Mouse (Mus musculus) limb, embryonic 12.5 days (tissue): ENCODE results near the gene Akt1. TPM values are rescaled to one million over a fixed set of nuclear protein-coding genes. Genes with fewer than 3 reads are reported as not detected.
A peak's percentile ranks its signal among the peaks of the same experiment; 100 is the strongest.

Source experiments
- ATAC-seq: fragments of 200-750 bp; cut with Nextera tagmentation; 2 replicates; pipeline ENCODE4 v1.8.0; 2017; ENCODE audit warnings: low read depth, moderate TSS enrichment; ENCODE audit not compliant: insufficient number of reproducible peaks, insufficient read depth, low FRiP score, low TSS enrichment
- H3K27ac ChIP-seq: fragments of 300-500 bp; sonication (generic); 2 replicates; pipeline ENCODE4 v1.5.1; 2016; ENCODE audit warnings: mild to moderate bottlenecking, moderate library complexity
- H3K27me3 ChIP-seq: fragments of 300-500 bp; sonication (generic); 2 replicates; pipeline ENCODE4 v1.6.1; 2016; ENCODE audit warnings: mild to moderate bottlenecking, moderate library complexity
- H3K36me3 ChIP-seq: fragments of 300-500 bp; sonication (generic); 2 replicates; pipeline ENCODE4 v1.6.1; 2016; ENCODE audit warnings: mild to moderate bottlenecking, moderate library complexity
- H3K4me1 ChIP-seq: fragments of 300-500 bp; sonication (generic); replicated peaks from 2 replicates; pipeline ENCODE4 v1.6.1; 2016
- H3K4me2 ChIP-seq: fragments of 300-500 bp; sonication (generic); 2 replicates; pipeline ENCODE4 v1.6.1; 2016; ENCODE audit warnings: mild to moderate bottlenecking, moderate library complexity
- H3K4me3 ChIP-seq: fragments of 300-500 bp; sonication (generic); replicated peaks from 2 replicates; pipeline ENCODE4 v1.5.1; 2016; ENCODE audit warnings: mild to moderate bottlenecking
- H3K9ac ChIP-seq: fragments of 300-500 bp; sonication (generic); replicated peaks from 2 replicates; pipeline ENCODE4 v1.6.1; 2016; ENCODE audit warnings: mild to moderate bottlenecking, moderate library complexity
- H3K9me3 ChIP-seq: fragments of 300-500 bp; sonication (generic); 2 replicates; pipeline ENCODE4 v1.6.1; 2016; ENCODE audit warnings: mild to moderate bottlenecking, moderate library complexity
- WGBS: fragments of 180-500 bp; shearing (Covaris S2); methylation state at CpG from one replicate; pipeline ENCODE4 v1.1.7; 2016; 5-methylcytosine and 5-hydroxymethylcytosine counted together
- polyA plus RNA-seq: library from polyadenylated mRNA; unstranded; fragments of >200 nt; fragmentation: Nextera tagmentation; extraction: Ambion mirVana; gene quantifications from 2 replicates; pipeline ENCODE4 v1.2.1, GENCODE M21; 2016

Gene Akt1
- polyA plus RNA-seq, 1 experiment from 2014 or later: 156 TPM

DNA sequence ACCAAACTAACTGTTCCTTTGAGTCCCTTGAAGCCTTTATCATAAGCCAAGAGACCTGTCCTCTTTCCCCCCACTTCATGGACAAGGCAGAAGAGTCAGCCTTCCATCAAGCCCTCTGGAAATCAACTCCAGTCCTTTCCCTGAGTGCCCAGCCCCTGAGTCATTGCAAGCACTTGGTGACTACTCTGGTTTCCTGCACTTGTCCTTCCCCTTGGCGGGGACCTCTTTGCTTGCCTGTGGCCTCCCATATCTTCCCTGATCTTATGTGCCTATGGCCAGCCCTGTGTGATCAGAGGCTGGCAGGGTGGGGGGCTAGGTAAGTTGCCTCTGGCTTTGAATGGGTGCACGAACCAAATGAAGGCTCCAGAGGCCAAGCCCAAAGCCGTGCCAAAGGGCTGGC is 52.8 kb downstream of the Akt1 start:
- ATAC-seq: no peak
- Histone ChIP-seq H3K36me3 (no peaks in the 10 kb centered on the region), H3K9me3 (no peaks in the 10 kb centered on the region), H3K4me2 (no peak overlapping the region), H3K9ac (no peak overlapping the region), H3K27ac (no peak overlapping the region), H3K4me3 (no peak overlapping the region), H3K4me1 (peaks cover 41% of the 10 kb centered on the region), H3K27me3 (peaks cover 34% of the 10 kb centered on the region)
- 86% methylated on average over 3 of the region's 3 CpGs for WGBS

DNA sequence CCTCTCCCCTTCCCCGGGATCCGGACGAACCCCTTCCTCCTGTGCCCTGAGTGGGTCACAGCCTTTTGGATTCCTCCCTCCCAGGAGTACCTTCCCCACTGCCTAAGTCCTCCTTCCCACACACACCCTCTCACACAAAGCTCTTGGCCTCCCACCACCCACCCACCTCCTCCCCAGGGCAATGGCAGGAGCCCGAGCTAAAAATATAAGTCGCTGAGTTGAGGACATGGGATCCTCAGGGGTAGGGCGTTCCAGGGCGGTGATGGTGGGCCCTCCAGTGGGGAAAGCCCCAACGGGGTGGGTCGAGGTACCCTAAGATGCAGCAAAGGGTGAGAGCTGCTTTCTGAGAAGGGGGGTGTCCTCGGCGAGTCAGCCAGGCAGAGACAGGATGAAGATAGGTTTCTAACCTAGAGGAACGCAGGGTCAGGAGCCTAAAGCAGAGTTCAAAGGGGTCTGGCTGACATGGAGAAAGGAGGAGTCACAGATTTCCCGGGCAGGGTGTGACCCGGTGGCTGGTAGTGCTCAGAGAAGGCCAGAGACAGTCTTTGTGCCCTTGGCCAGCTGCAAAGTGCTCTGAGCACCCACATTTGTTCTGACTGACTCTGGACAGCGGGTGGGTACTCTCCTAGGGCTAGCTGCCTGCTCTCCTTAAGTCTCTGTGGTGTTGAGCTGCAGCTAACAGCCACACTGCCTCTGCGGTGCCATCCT is 54.2 kb downstream of the Akt1 start:
- peak overlapping the region; percentile 66 for H3K9ac ChIP-seq
- H3K4me2 ChIP-seq: peak overlapping the region; percentile 97
- peak overlapping the region; percentile 54 for H3K4me3 ChIP-seq
- no peak for ATAC-seq
- no peaks in the 10 kb centered on the region for H3K9me3 ChIP-seq
- H3K36me3 ChIP-seq: no peaks in the 10 kb centered on the region
- no peak overlapping the region for H3K27ac ChIP-seq
- H3K4me1 ChIP-seq: peaks cover 41% of the 10 kb centered on the region
- H3K27me3 ChIP-seq: peaks cover 34% of the 10 kb centered on the region
- WGBS: 11% methylated on average over 16 of the region's 16 CpGs

DNA sequence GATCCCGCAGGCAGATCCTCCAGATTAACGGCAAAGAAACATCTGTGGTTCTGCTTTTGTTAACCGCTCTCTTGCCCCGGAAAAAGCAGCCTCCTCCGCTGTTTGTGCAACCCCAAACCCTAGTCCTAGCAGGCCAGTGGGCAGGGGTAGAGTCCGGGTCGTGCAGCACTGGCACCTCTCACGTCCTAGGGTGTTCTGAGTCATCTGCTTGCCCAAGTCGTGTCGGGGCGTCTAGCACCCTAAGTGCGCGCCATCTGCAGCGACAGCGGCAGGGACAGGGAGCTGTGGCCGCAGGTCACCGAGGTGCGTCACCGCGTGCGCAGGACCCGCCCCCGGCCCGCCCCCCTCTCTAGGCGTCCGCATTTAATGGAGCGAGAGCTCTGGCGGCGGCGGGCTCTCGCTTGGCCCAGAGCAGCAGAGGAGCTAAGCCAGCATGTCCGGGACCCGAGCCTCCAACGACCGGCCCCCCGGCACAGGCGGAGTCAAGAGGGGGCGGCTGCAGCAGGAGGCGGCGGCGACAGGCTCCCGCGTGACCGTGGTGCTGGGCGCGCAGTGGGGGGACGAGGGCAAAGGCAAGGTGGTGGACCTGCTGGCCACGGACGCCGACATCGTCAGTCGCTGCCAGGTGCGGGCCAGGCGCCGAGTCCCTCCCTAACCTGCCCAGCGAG is 54.9 kb downstream of the Akt1 start, which contains the start of gene Adssl1:
TSS of gene Adssl1 (plus strand) at position 360 of the 668 bp plus-strand sequence.
- Histone ChIP-seq H3K9me3 (no peaks in the 10 kb centered on the region), H3K27me3 (peaks cover 34% of the 10 kb centered on the region), H3K9ac (peak within 1 kb of the TSS; percentile 66), H3K4me3 (peak within 1 kb of the TSS; percentile 54), H3K27ac (no peak within 1 kb of the TSS), H3K4me2 (peak within 1 kb of the TSS; percentile 97), H3K4me1 (peaks cover 41% of the 10 kb centered on the region), H3K36me3 (no peaks in the 10 kb centered on the region)
- WGBS: under 1% methylated on average over 56 of the region's 56 CpGs
- ATAC-seq: 0 out of 2 replicates have a peak, but pooled peaks have one; percentile 34

DNA sequence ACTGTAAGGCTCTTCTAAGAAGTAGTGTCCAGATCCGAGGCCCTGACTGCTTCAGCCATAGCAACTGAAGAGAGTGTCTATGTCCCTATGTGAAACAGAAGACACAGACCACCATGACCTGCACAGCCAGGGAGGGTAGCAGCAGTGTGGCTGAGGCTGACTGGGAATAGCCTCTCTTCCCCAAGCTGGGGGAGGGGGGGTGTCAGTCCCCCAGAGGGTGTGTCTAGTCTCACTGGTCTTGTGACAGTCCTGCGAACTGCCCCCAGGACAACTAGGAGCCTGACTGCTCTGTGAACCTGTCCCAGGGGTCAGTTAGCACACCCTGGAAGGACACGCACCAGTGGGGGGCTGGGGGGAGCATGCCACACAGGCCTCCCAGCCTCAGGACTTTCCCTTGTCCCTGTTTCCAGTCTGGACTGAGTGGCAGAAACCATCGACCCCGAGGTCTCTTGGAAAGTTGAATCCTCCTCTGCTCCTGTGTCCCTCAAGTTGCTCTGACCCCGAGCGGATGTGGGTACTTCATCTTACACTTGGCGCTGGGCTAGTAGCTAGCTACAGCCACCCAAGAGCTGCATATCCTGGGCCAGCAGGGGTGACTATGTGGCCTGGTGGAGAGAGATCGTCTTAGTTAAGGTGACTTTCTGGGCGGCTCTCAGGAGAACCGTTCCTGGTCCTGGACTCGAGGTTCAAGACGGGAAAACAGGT is 55.6 kb downstream of the Akt1 start:
- H3K9ac ChIP-seq: peak overlapping the region; percentile 66; the same call in 1 of the 2 replicates

DNA sequence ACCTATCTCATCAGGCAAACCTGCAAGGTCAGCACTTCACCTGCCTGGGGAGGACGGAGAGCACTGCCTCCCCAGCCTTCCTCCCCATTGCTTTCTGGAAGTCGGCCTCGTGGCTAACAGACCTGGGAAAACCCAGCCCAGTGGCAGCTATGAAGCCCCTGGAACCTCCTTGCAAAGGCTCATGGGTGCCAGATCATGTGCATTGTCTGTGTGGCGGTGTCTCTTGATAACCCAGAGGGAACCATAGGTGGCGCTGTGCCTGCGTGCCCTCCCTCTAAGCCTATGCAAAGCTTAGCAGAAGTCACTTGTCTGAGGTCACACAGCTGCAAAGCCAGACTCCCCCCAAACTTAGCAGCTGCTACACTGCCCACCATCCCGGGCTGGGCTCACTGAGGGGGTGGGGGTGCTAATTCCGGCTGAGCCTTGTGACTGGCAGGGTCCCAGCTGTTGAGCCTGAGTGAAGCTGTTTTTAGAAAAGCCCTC is 56.7 kb downstream of the Akt1 start:
- H3K9ac ChIP-seq: no peak overlapping the region
- peak; percentile 60 for ATAC-seq
- H3K9me3 ChIP-seq: no peaks in the 10 kb centered on the region
- no peak overlapping the region; the same call in 1 of the 2 replicates for H3K4me2 ChIP-seq
- H3K27ac ChIP-seq: no peak overlapping the region
- no peak overlapping the region for H3K4me3 ChIP-seq
- peaks cover 30% of the 10 kb centered on the region for H3K4me1 ChIP-seq
- 16% methylated on average over 8 of the region's 8 CpGs for WGBS
- H3K27me3 ChIP-seq: peaks cover 34% of the 10 kb centered on the region
- no peaks in the 10 kb centered on the region for H3K36me3 ChIP-seq

More for the DNA sequence above, 55.6 kb downstream of the Akt1 start:
- H3K9me3 ChIP-seq: no peaks in the 10 kb centered on the region
- peaks cover 39% of the 10 kb centered on the region for H3K4me1 ChIP-seq
- WGBS: 21% methylated on average over 13 of the region's 13 CpGs
- no peaks in the 10 kb centered on the region for H3K36me3 ChIP-seq
- peak overlapping the region; percentile 54 for H3K4me3 ChIP-seq
- no peak for ATAC-seq
- H3K27me3 ChIP-seq: peaks cover 34% of the 10 kb centered on the region
- peak overlapping the region; percentile 97 for H3K4me2 ChIP-seq
- H3K27ac ChIP-seq: no peak overlapping the region

DNA sequence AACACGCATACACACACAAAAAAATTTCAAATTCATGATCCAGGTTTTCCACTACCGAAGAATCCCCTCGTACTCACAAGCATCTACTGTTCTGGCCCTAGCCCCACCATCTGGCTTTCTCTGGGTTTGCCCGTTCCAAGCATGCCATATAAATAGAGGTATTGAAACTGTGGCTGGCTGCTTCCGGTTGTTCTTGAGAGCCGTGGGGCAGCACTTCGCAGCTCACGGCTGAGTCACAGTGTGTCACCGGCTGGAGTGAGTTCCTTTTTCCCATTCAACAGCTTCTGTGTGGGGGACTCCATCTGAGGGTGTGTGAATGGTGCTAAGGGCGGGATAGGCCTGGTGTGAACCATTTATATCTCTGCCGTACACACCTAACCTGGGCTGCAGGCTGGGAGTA is 57.5 kb downstream of the Akt1 start:
- Histone ChIP-seq H3K27me3 (peaks cover 34% of the 10 kb centered on the region), H3K4me2 (no peak overlapping the region), H3K9me3 (no peaks in the 10 kb centered on the region), H3K4me1 (peaks cover 28% of the 10 kb centered on the region), H3K27ac (no peak overlapping the region), H3K9ac (no peak overlapping the region), H3K36me3 (no peaks in the 10 kb centered on the region), H3K4me3 (no peak overlapping the region)
- 85% methylated on average over 11 of the region's 11 CpGs for WGBS
- ATAC-seq: no peak

DNA sequence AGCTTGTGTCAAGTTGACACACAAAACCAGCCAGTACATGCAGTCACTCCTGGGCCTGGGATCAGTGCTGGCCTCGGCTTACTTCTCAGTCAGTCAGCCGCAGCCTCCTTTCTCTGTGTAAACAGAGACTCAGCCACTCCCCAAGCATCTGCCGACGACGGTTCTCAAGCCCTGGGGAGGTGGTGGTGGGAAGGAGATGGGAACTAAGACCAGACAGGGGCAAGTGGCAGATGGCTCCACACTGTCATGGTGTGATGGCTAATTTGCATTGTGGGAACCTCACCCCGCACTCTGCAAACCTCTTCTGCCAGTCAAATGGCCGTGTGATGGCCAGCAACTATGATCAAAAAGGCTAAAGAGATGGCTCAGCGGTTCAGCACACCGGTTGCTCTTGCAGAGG is 58.0 kb downstream of the Akt1 start:
- no peak overlapping the region for H3K4me2 ChIP-seq
- no peak overlapping the region for H3K4me3 ChIP-seq
- peaks cover 31% of the 10 kb centered on the region for H3K27me3 ChIP-seq
- H3K4me1 ChIP-seq: peaks cover 28% of the 10 kb centered on the region
- H3K9me3 ChIP-seq: no peaks in the 10 kb centered on the region
- ATAC-seq: no peak
- WGBS: 47% methylated on average over 9 of the region's 9 CpGs
- H3K36me3 ChIP-seq: peaks cover 3% of the 10 kb centered on the region; the same call in 1 of the 2 replicates
- H3K9ac ChIP-seq: no peak overlapping the region
- H3K27ac ChIP-seq: 0 out of 2 replicates have a peak overlapping the region, but pooled peaks have one; percentile 13

DNA sequence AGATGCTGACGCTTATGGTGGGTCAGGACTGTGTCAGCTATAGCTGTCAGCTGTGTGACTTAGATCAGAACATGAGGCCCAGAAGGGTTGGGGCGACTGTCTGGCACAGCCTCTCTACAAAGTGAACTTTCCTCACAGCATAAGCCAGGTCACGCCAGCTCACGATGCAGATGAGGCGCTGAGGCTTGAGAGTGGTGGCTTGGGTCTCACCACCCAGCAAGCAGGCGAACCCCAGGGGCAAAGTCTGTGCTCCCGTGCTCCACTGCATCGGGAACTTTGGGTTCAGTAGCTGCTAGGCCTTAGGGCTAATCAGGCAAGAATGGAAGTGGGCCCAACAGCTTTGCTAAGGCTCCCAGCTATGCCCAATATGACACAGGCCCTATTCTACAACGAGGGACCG is 65.7 kb downstream of the Akt1 start:
- H3K9ac ChIP-seq: no peak overlapping the region
- no peak overlapping the region for H3K4me3 ChIP-seq
- 93% methylated on average over 10 of the region's 10 CpGs for WGBS
- ATAC-seq: no peak
- H3K36me3 ChIP-seq: peaks cover 9% of the 10 kb centered on the region; the same call in 1 of the 2 replicates
- no peaks in the 10 kb centered on the region for H3K27me3 ChIP-seq
- H3K27ac ChIP-seq: no peak overlapping the region
- peaks cover 16% of the 10 kb centered on the region; the same call in 1 of the 2 replicates for H3K4me1 ChIP-seq
- H3K9me3 ChIP-seq: no peaks in the 10 kb centered on the region
- no peak overlapping the region for H3K4me2 ChIP-seq

DNA sequence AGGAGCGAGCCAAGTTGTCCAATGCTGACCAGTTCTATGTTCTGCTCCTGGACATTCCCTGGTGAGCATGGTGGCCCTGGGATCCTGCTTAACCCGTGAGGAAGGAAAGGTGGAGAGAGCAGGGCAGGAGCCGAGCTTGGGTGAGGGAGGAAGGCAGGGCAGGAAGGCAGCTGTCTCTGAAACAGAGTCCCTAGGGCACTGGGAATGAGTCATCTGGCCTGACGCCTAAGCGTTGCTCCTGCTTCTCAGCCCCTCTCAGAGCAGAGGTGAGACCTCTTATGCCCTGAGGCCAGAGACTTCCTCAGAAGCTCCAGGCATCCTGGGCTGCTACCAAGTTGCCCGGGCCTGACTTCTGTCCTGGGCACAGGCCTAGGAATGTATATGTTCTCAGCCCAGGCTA is 67.7 kb downstream of the Akt1 start:
- 73% methylated on average over 6 of the region's 6 CpGs for WGBS
- no peak overlapping the region for H3K4me2 ChIP-seq
- ATAC-seq: no peak
- H3K9ac ChIP-seq: no peak overlapping the region
- H3K9me3 ChIP-seq: no peaks in the 10 kb centered on the region
- H3K27me3 ChIP-seq: no peaks in the 10 kb centered on the region
- H3K36me3 ChIP-seq: peaks cover 9% of the 10 kb centered on the region; the same call in 1 of the 2 replicates
- peaks cover 20% of the 10 kb centered on the region; the same call in 1 of the 2 replicates for H3K4me1 ChIP-seq
- no peak overlapping the region for H3K4me3 ChIP-seq
- H3K27ac ChIP-seq: no peak overlapping the region

DNA sequence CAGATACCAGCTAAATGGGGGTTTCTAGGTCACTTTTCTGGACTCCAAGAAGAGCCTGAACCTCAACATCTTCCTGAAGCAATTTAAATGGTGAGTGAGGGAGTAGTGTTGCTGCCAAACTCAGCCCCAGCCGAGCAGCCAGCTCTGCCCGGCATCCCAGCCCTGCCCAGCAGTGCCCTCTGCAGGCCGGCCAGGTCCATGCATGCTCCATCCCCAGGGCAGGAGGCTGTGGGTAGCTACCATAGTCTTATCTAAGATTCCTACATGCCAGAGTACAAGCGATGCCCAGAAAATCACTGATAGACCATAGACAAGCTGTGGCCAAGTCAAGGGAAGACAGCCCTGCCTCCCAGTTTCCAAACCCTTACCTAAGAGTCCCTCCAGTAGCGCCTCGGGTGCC is 68.9 kb downstream of the Akt1 start:
- no peaks in the 10 kb centered on the region for H3K9me3 ChIP-seq
- no peak overlapping the region for H3K9ac ChIP-seq
- H3K27me3 ChIP-seq: no peaks in the 10 kb centered on the region
- no peak overlapping the region for H3K27ac ChIP-seq
- no peak overlapping the region for H3K4me3 ChIP-seq
- no peak overlapping the region for H3K4me2 ChIP-seq
- no peaks in the 10 kb centered on the region for H3K36me3 ChIP-seq
- WGBS: 48% methylated on average over 6 of the region's 6 CpGs
- no peak for ATAC-seq
- H3K4me1 ChIP-seq: peaks cover 20% of the 10 kb centered on the region; the same call in 1 of the 2 replicates
